Mouse (Mus musculus): ENCODE results near the gene Plekhd1.

The Plekhd1 gene

GRCm38 (mm10) chr12:80701332-80701731, 8.9 kb downstream of the Plekhd1 start:
- no peak for DNase-seq

- no peak for DNase-seq
Observed at GRCm38 (mm10) chr12:80706208-80706914, 14.0 kb downstream of the Plekhd1 start.

GRCm38 (mm10) chr12:80706915-80707604, 14.7 kb downstream of the Plekhd1 start:
- DNase-seq, result peak; percentile 41

GRCm38 (mm10) chr12:80715915-80716314, 23.5 kb downstream of the Plekhd1 start:
- no peak for DNase-seq

- no peak for DNase-seq
Observed at GRCm38 (mm10) chr12:80719141-80719540, 26.8 kb downstream of the Plekhd1 start.

- DNase-seq, result no peak
Observed at GRCm38 (mm10) chr12:80720507-80720906, 28.1 kb downstream of the Plekhd1 start.

- DNase-seq, result no peak
Observed at GRCm38 (mm10) chr12:80721458-80721857, 29.1 kb downstream of the Plekhd1 start.

GRCm38 (mm10) chr12:80724853-80725559, 32.6 kb downstream of the Plekhd1 start:
- peak; percentile 96 for DNase-seq

GRCm38 (mm10) chr12:80728207-80728606, 35.8 kb downstream of the Plekhd1 start:
- no peak for DNase-seq

- DNase-seq, result no peak
Observed at GRCm38 (mm10) chr12:80728814-80729213, 36.4 kb downstream of the Plekhd1 start.

- DNase-seq, result peak; percentile 42
Observed at GRCm38 (mm10) chr12:80729758-80730530, 37.6 kb downstream of the Plekhd1 start.

- DNase-seq, result peak; percentile 69
Observed at GRCm38 (mm10) chr12:80730567-80730966, 38.2 kb downstream of the Plekhd1 start.

GRCm38 (mm10) chr12:80734526-80735470, 42.4 kb downstream of the Plekhd1 start:
- no peak for DNase-seq

- peak; percentile 67 for DNase-seq
Observed at GRCm38 (mm10) chr12:80736464-80737282, 44.3 kb downstream of the Plekhd1 start.

GRCm38 (mm10) chr12:80737283-80737600, 44.9 kb downstream of the Plekhd1 start:
- DNase-seq, result no peak

- no peak for DNase-seq
Observed at GRCm38 (mm10) chr12:80739482-80739881, 47.1 kb downstream of the Plekhd1 start.

- DNase-seq, result no peak
Observed at GRCm38 (mm10) chr12:80744614-80745013, 52.2 kb downstream of the Plekhd1 start.

GRCm38 (mm10) chr12:80746031-80746813, 53.8 kb downstream of the Plekhd1 start:
- DNase-seq, result peak; percentile 36

GRCm38 (mm10) chr12:80751556-80751955, 59.2 kb downstream of the Plekhd1 start:
- DNase-seq, result no peak

Data from right cerebral cortex, postnatal 4 days (tissue).